Mouse (Mus musculus): Measurements from ENCODE around the gene Pcyt1a.
"Not testable (repeated sequence)": the region's sequence is repeated elsewhere in the genome, so short reads cannot be mapped to it uniquely, and the experiment has no call there.

Gene Pcyt1a

DNA sequence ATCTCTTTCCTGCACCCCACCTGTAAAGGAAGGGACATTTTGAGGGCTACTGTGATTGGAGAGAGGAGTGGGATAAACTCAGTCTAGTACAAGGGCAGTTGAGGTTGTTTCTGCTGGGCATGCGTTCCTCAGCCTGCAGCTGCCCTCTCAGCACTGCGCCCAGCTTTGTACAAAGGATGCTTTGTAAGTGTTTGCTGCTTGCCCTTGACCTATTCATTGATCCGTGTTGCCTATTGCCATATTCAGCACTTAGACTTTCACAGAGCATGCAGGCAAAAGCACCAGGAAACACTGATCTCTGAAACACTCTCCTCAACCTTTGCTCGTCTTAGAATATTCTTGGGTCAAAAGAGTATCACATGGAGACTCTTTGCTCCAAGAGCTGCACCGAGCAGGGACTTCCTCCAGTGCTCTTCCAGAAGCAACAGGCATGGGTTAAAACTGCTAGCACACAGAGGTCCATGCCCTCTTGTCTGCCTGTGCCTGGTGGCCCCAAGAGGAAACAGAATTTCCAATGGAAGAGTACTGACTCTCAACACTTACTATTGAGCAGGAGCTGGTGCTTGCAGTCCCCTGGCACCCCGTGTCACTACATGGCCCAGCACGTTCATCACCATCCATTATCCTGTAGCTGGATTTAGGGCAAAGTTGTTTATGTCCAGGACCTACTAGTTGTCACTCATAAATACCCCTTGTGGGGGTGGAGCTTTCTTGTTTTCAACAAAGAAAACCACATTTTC, 41.7 kb downstream of the Pcyt1a start:
- peak; percentile 24 for DNase-seq (ENCODE audit: low read depth, low spot score)

DNA sequence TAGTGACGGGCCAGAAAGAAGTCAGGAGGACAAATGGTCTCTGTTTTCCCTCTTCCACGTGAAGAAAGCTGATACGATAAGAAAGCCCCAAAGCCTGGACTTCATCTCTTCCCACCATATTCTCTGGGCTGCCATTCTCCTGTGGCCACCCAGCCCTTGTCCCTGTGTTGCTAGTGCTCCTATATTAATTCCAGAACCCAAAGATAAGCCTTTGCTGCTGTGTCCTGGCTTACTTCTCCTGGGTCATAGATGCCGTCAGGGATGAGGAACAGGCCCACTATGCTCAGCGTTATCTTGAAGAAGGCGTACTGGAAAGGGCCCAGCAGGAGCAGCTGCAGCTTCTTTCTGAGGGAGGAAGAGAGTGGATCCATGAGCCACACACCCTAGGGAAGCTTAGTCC, 46.6 kb downstream of the Pcyt1a start:
- DNase-seq (ENCODE audit: low read depth, low spot score): no peak

- no peak for DNase-seq (ENCODE audit: low read depth, low spot score)
Measured at GRCm38 (mm10) chr16:32479415-32479814, 48.7 kb downstream of the Pcyt1a start.

DNA sequence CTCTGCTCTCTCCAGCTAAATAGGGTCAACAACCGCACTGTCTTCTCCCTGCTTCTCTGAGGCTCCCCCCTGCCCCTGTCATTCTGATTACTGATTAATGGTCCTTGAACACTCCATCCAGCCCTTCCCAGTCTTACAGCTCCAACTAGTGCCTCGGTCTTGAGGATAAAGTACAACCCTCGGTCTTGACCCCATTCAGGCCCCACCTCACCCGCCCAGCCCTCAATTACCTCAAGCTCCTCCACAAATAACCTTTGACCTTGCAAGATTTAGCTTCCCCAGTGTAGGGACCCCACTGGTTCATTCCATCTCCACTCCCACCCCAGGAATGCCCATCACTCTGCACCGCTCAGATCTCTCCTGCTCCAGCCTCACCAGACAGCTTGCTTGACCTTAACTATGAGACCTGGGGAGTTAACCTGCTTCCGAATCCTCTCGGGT, 53.7 kb downstream of the Pcyt1a start:
- DNase-seq (ENCODE audit: low read depth, low spot score): no peak

GRCm38 (mm10) chr16:32485209-32485608, 54.5 kb downstream of the Pcyt1a start:
- DNase-seq (ENCODE audit: low read depth, low spot score): no peak

DNA sequence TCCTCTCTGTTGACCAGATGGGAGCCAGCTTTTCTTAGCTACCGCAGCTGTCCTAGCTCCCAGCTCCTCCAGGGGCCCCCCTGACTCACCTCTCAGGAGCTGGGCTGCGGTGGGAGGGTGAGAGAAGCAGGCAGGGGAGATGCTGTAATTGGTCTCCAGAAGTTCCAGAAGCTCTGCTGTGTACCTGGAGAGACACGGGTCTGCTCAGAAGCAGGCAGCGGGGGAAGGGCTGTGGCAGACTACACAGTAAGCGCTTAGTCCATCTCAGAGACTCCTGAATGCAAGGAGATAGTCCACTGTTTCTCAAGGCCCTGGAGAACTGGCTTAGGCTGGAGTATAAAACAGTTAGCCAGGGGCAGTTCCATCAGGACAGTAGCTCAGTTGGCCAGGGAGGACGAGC, 55.3 kb downstream of the Pcyt1a start:
- no peak for DNase-seq (ENCODE audit: low read depth, low spot score)

DNA sequence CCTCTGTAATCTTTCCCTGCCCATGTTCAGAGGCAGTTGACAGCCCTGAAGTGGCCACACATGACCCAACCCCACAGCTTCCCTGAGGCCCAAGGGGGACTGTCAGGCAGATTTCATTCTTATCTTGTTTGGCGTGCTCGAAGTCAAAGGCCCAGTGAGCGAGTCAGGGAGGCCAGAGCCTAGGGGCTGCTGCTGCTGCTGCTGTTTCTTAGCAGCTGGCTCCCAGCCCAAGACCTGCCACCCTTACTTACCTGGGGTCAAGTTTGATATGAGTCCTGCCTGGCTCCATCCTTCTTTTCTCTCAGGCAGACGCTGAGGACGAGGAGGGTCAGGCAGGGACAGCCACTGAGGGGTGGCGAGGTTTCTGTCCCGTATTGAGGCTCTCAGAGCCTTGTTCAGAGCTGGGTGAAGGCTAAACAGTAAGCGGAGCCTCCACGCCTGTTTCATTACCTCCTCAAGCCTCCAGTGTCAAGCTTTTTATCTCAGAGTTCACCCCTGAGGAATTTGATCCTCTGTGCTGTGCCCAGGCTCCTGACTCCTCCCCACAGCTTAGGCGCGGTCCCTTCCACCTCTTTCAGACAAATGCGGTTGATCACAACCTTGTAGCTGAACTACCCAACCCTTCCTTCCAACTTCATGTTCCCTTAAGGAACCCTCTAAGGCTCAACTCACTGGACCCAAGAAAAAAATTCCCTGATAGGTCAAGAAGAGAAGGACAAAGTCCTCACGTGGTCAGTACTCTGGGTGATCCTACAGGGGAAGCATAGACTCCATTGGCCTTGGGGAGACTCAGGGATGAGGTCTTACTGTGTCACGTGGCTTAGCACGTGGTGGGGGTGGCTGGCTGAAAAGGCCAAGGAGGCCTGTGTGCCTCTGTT, 56.8 kb downstream of the Pcyt1a start, which contains the start of gene Slc51a:
Slc51a (minus strand) TSS at position 646 of the 878 bp plus-strand sequence.
- no peak for DNase-seq (ENCODE audit: low read depth, low spot score)

DNA sequence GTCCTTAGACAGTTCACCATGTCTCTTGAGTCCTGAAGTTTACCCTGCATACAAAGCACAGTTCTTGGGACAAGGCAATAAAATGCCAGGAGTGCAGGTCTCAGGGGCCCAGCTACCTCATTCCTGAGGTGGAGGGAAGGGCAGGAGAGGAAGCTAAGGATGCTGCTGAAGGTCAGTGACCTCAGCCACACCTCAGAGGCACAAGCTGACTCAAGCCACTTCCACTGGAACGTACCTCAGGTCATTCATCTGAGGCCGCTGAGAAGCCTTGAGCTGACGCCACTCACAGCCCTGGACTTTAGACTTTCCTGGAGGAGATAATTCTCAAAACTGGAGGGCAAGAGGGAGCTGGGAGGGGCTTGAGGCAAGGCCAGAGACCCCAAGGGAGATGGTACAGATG, 58.2 kb downstream of the Pcyt1a start:
- no peak for DNase-seq (ENCODE audit: low read depth, low spot score)

- DNase-seq (ENCODE audit: low read depth, low spot score): not testable (repeated sequence)
Measured at GRCm38 (mm10) chr16:32494371-32494770, 63.6 kb downstream of the Pcyt1a start.

GRCm38 (mm10) chr16:32495965-32496364, 65.2 kb downstream of the Pcyt1a start, which contains the start of gene Zdhhc19:
Gene Zdhhc19, plus strand, starts transcription at chr16:32496265.
- no peak for DNase-seq (ENCODE audit: low read depth, low spot score)

DNA sequence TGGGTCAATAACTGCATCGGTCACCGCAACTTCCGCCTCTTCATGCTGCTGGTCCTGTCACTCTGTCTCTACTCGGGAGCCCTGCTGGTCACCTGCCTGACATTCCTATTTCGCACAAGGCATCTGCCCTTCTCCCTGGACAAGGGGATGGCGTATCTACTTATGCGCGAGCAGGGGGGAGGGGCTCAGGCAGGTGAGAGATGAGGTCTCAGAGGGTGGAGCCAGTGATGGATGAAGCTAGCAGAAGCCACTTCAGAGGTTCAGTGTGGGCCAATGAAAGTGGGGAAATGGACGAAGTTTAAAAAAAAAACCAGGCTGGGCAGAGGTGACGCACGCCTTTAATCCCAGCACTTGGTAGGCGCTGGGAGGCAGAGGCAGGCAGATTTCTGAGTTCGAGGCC, 68.3 kb downstream of the Pcyt1a start:
- DNase-seq (ENCODE audit: low read depth, low spot score): no peak

DNA sequence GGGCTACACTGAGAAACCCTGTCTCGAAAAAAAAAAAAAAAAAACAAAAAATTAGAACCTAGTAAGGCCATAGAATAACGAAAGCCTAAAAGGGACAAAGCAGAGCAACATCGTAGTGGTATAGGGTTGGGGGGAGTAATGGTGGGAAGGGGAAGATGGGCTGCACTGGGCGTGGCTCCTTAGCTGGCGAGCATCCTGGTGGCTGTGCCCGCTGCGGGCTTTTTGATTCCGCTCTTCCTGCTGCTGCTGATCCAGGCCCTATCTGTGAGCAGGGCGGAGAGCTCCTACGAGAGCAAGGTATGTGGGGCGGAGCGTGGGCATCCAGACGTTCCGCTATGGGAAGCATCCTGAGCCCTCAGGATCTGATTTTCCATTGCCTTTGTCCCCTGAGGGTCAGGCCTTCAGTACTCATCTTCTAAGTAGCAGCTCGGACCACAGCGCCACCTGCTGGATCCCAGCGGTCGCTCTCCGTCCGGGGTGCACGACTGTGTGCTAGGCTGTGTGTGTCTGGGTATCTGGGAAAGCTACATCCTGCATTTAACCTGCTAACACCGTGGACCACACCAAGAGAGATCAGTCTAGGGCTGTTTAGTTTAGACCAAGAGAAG, 68.8 kb downstream of the Pcyt1a start:
- DNase-seq (ENCODE audit: low read depth, low spot score): peak; percentile 59

DNA sequence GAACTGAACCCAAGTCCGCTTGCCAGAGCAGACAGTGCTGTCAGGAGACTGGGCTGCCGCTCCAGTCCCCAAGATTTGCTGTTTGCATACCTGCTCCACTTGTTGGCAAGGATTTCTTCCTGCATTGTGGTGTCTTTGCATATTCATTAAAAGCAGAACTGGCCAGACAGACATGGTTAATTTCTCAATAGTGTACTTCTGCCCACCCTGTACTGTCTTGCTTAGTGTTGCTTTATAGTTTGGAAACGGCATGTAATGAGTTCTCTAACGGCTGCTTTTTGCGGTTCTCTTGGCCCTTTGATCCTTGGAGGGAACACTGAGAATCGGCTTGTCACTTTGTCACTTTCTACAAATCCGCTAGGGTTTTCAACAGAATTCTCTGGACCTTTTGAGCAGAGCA, 70.7 kb downstream of the Pcyt1a start:
- no peak for DNase-seq (ENCODE audit: low read depth, low spot score)

- no peak for DNase-seq (ENCODE audit: low read depth, low spot score)
Measured at GRCm38 (mm10) chr16:32502621-32503335, 72.1 kb downstream of the Pcyt1a start.

GRCm38 (mm10) chr16:32503633-32504032, 72.9 kb downstream of the Pcyt1a start:
- no peak for DNase-seq (ENCODE audit: low read depth, low spot score)

GRCm38 (mm10) chr16:32506298-32506697, 75.6 kb downstream of the Pcyt1a start:
- no peak for DNase-seq (ENCODE audit: low read depth, low spot score)

DNA sequence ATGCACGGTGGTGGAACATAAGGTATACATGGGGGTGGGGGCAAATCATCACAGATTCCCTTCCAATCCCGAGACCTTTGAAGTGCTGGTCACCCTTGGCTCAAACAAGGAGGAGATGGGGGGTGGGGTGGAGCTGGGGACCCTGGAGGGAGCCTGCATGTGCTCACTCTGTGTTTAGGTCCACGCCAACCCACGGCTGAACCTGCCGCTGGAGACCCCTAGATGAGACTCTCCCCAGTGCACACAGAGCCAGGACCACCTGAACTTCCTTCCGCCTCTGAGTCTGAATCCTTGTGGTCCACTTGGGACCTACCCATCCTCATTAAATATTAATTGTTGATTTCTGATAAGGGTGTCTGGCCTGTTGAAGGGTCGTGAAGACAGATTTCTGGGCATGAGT, 76.1 kb downstream of the Pcyt1a start:
- DNase-seq (ENCODE audit: low read depth, low spot score): no peak

GRCm38 (mm10) chr16:32507407-32507806, 76.7 kb downstream of the Pcyt1a start:
- no peak for DNase-seq (ENCODE audit: low read depth, low spot score)

DNA sequence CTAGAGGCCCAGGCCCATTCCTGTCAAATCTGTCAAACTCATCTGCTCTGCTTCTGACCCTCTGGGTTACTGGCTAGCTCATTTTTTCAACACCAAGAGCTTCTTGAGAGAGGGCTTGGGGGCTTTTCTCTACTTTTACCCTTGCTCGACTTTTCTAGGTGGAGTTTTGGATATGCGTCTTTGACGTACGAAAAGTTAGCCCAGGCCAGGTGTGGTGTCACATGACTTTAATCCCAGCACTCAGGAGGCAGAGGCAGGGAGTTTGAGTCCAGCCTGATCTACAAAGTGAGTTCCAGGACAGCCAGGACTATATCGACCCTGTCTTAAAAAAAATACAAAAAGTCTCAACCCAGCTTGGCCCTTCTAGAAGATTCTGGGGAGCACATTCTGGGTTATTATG, 77.3 kb downstream of the Pcyt1a start:
- DNase-seq (ENCODE audit: low read depth, low spot score): no peak

DNA sequence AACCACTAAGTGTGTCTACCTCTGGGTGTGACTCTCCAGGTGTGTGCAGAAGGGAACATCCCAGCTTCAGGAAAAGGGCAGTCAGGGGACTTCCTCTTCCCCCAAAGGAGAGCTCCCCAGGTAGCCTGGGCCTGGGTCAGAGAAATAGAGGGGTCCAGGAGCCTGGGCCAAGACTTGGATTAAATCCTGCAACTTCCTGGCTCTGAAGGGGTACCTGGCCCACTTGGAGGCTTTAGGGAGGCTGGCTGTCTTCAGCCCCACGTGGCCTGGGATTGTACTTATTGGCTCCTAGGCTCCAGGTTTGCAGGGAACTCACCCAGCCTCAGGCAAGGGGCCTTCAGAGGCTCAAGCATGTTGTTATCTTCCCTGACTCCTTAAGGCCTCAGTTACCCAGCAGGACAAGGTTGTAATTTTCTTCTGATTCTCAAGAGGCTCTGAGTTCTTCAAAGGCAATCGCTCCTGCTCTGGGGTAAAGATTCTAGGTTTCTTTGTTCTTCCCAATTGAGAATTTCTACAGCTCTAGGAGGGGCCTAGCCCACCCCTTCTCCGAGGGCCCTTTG, 77.9 kb downstream of the Pcyt1a start:
- DNase-seq (ENCODE audit: low read depth, low spot score): no peak
